Mouse (Mus musculus) kidney, postnatal 25 days (tissue): ENCODE measurements around the gene Arfgef3.
"Not testable (repeated sequence)": the region's sequence is repeated elsewhere in the genome, so short reads cannot be mapped to it uniquely, and the experiment has no call there.

Experiments
- DNase-seq, 2 experiments: peaks; one replicate each; pipeline ENCODE4 v3.0.0; 2021; ENCODE audit warnings: mixed read lengths in 2 of 2

Arfgef3 gene

GRCm38 (mm10) chr10:18680661-18681384 lies 62.9 kb downstream of the Arfgef3 start:
- peak; percentile 21 to 41 for DNase-seq

GRCm38 (mm10) chr10:18678836-18679235 lies 64.9 kb downstream of the Arfgef3 start:
- DNase-seq: no peak

GRCm38 (mm10) chr10:18664794-18665193 lies 79.0 kb downstream of the Arfgef3 start:
- DNase-seq: no peak

GRCm38 (mm10) chr10:18664016-18664415 lies 79.7 kb downstream of the Arfgef3 start:
- no peak for DNase-seq

GRCm38 (mm10) chr10:18661606-18662220 lies 82.0 kb downstream of the Arfgef3 start:
- no peak for DNase-seq

GRCm38 (mm10) chr10:18660998-18661397 lies 82.8 kb downstream of the Arfgef3 start:
- DNase-seq: no peak

GRCm38 (mm10) chr10:18657588-18657987 lies 86.2 kb downstream of the Arfgef3 start:
- DNase-seq: no peak

GRCm38 (mm10) chr10:18647069-18647468 lies 96.7 kb downstream of the Arfgef3 start:
- no peak for DNase-seq

- no peak for DNase-seq
Observed at GRCm38 (mm10) chr10:18646035-18646434, 97.7 kb downstream of the Arfgef3 start.

GRCm38 (mm10) chr10:18644346-18644745 lies 99.4 kb downstream of the Arfgef3 start:
- DNase-seq: no peak

GRCm38 (mm10) chr10:18643506-18643905 lies 100.2 kb downstream of the Arfgef3 start:
- DNase-seq: peak; percentile 47 to 67

- DNase-seq: no peak
Observed at GRCm38 (mm10) chr10:18642854-18643253, 100.9 kb downstream of the Arfgef3 start.

GRCm38 (mm10) chr10:18640596-18640995 lies 103.2 kb downstream of the Arfgef3 start:
- no peak for DNase-seq

- peak; percentile 6 to 44 for DNase-seq
Observed at GRCm38 (mm10) chr10:18635450-18635849, 108.3 kb downstream of the Arfgef3 start.

GRCm38 (mm10) chr10:18634405-18634985 lies 109.3 kb downstream of the Arfgef3 start:
- DNase-seq: no peak

- DNase-seq: no peak
Observed at GRCm38 (mm10) chr10:18630498-18630897, 113.3 kb downstream of the Arfgef3 start.

GRCm38 (mm10) chr10:18627530-18627929 lies 116.2 kb downstream of the Arfgef3 start:
- no peak for DNase-seq

- DNase-seq: no peak
Observed at GRCm38 (mm10) chr10:18612796-18613195, 131.0 kb downstream of the Arfgef3 start.

GRCm38 (mm10) chr10:18604827-18605535 lies 138.8 kb downstream of the Arfgef3 start:
- not testable (repeated sequence) for DNase-seq

GRCm38 (mm10) chr10:18602030-18602429 lies 141.7 kb downstream of the Arfgef3 start:
- DNase-seq: peak; percentile 68 to 90

GRCm38 (mm10) chr10:18597601-18598000 lies 146.1 kb downstream of the Arfgef3 start:
- no peak for DNase-seq

GRCm38 (mm10) chr10:18589455-18589854 lies 154.3 kb downstream of the Arfgef3 start:
- DNase-seq: no peak

- no peak for DNase-seq
Observed at GRCm38 (mm10) chr10:18584188-18584587, 159.6 kb downstream of the Arfgef3 start.
